Mouse (Mus musculus) retina, postnatal 1 day (tissue): ENCODE measurements around the gene Exo5.
A peak's percentile ranks its signal among the peaks of the same experiment; 100 is the strongest.

Experiments
- DNase-seq: peaks from one replicate; pipeline ENCODE4 v3.0.0-alpha.2; 2012

Exo5 gene

GRCm38 (mm10) chr4:120904533-120904932, 20.3 kb downstream of the Exo5 start:
- no peak for DNase-seq

GRCm38 (mm10) chr4:120895810-120896584, 28.8 kb downstream of the Exo5 start:
- no peak for DNase-seq

- no peak for DNase-seq
Measured at GRCm38 (mm10) chr4:120895226-120895625, 29.6 kb downstream of the Exo5 start.

- DNase-seq = no peak
Measured at GRCm38 (mm10) chr4:120894584-120894983, 30.2 kb downstream of the Exo5 start.

- DNase-seq = no peak
Measured at GRCm38 (mm10) chr4:120893656-120894401, 31.0 kb downstream of the Exo5 start.

GRCm38 (mm10) chr4:120892516-120892915, 32.3 kb downstream of the Exo5 start:
- no peak for DNase-seq

GRCm38 (mm10) chr4:120891960-120892359, 32.9 kb downstream of the Exo5 start:
- no peak for DNase-seq

- peak; percentile 84 for DNase-seq
Measured at GRCm38 (mm10) chr4:120890754-120891440, 33.9 kb downstream of the Exo5 start.

GRCm38 (mm10) chr4:120888884-120889283, 35.9 kb downstream of the Exo5 start:
- no peak for DNase-seq

GRCm38 (mm10) chr4:120887381-120888112, 37.3 kb downstream of the Exo5 start:
- peak; percentile 75 for DNase-seq

- no peak for DNase-seq
Measured at GRCm38 (mm10) chr4:120886811-120887210, 38.0 kb downstream of the Exo5 start.

- no peak for DNase-seq
Measured at GRCm38 (mm10) chr4:120886131-120886530, 38.7 kb downstream of the Exo5 start.

GRCm38 (mm10) chr4:120885208-120886120, 39.4 kb downstream of the Exo5 start:
- peak; percentile 75 for DNase-seq

- DNase-seq = peak; percentile 76
Measured at GRCm38 (mm10) chr4:120882002-120882625, 42.7 kb downstream of the Exo5 start.

GRCm38 (mm10) chr4:120880731-120881432, 43.9 kb downstream of the Exo5 start:
- no peak for DNase-seq

- DNase-seq = no peak
Measured at GRCm38 (mm10) chr4:120879386-120879785, 45.4 kb downstream of the Exo5 start.

GRCm38 (mm10) chr4:120878728-120879127, 46.1 kb downstream of the Exo5 start:
- DNase-seq = no peak

GRCm38 (mm10) chr4:120875961-120876360, 48.9 kb downstream of the Exo5 start:
- no peak for DNase-seq
